Mouse (Mus musculus) bone marrow macrophage, adult 2 months (primary cell): ENCODE data around the gene Slc38a10.

Experiments
- CTCF ChIP-seq: IDR thresholded peaks from 2 replicates; pipeline ENCODE4 v1.5.1; 2012; ENCODE audit warnings: low read depth, mild to moderate bottlenecking, low read length, moderate library complexity
- POLR2A ChIP-seq: IDR thresholded peaks from 2 replicates; pipeline ENCODE4 v1.6.1; 2012; ENCODE audit warnings: mild to moderate bottlenecking, low read depth, low read length, borderline replicate concordance

- TF ChIP-seq CTCF (no peak), POLR2A (no peak)
Measured at GRCm38 (mm10) chr11:120171168-120171567, 20.0 kb upstream of the Slc38a10 start.
